9 mouse cellular contexts compared by ENCODE assay signal in genomic region chr2:30242509-30242908, GRCm38 (mm10). TPM values are rescaled to one million over a fixed set of nuclear protein-coding genes. Genes with fewer than 3 reads are reported as not detected.
DNase-seq lines count a peak whose midpoint lies in the region; ATAC-seq and TF ChIP-seq lines count a peak whose summit lies in the region.
"Had no signal": no experiment of that assay in that cellular context is flagged by ENCODE, and none has a peak within 500 bp of the region (broad histone marks: within the 10 kb centered on the region; RNA-seq: fewer than 3 reads in every experiment).

No protein-coding gene starts in this region.

- peak; percentile 36; the same call in 1 of the 2 replicates for TF ChIP-seq EP300 in liver, postnatal 0 days (IDR thresholded peaks at IDR 0.05; ENCODE audit: low read depth)

- H3K9ac ChIP-seq in hindbrain, embryonic 15.5 days, result no peak overlapping the region
- no peak overlapping the region for H3K9ac ChIP-seq in liver, postnatal 0 days (replicated peaks)

- peak; percentile 50; the same call in 1 of the 2 replicates for ATAC-seq in cerebellum, adult (ENCODE audit: insufficient number of reproducible peaks, low FRiP score, low TSS enrichment)
- no peak for ATAC-seq in hindbrain, embryonic 15.5 days (ENCODE audit: low FRiP score, low read depth)
- ATAC-seq in liver, postnatal 0 days, result peak; percentile 49

- peaks cover 24% of the 10 kb centered on the region for H3K36me3 ChIP-seq in hindbrain, embryonic 15.5 days
- H3K36me3 ChIP-seq in liver, postnatal 0 days (replicated peaks; ENCODE audit: insufficient read depth, low read length), result peaks cover 43% of the 10 kb centered on the region

- no peak overlapping the region for H3K4me3 ChIP-seq in hindbrain, embryonic 15.5 days
- H3K4me3 ChIP-seq in liver, postnatal 0 days (ENCODE audit: low read depth, low read length), result no peak overlapping the region
- H3K4me3 ChIP-seq: erythroblast, embryonic 14.5 days had no signal

- no peak for DNase-seq in cerebellum, postnatal 4 days (ENCODE audit: low spot score in 2 of 2)
- peak; percentile 94 for DNase-seq in ZHBTc4 (ENCODE audit: low read depth, low spot score)
- peak; percentile 32 for DNase-seq in embryo, embryonic 9.5 days (ENCODE audit: extremely low spot score)
- peak; percentile 45 for DNase-seq in liver, postnatal 0 days
- DNase-seq in MN1 (ENCODE audit: low spot score), result no peak
- no peak for DNase-seq in testis, postnatal 14 days (ENCODE audit: low spot score)

- H3K27ac ChIP-seq in hindbrain, embryonic 15.5 days (replicated peaks), result peak overlapping the region; percentile 18; the same call in 1 of the 2 replicates
- peak overlapping the region; percentile 76 for H3K27ac ChIP-seq in liver, postnatal 0 days (ENCODE audit: low read depth)

- WGBS in hindbrain, embryonic 15.5 days, result 26% methylated on average over 4 of the region's 4 CpGs
- WGBS in liver, postnatal 0 days (ENCODE audit: insufficient replicate concordance), result 65% methylated on average over 4 of the region's 4 CpGs

- no peak overlapping the region for H3K4me2 ChIP-seq in hindbrain, embryonic 15.5 days
- no peak overlapping the region for H3K4me2 ChIP-seq in liver, postnatal 0 days (ENCODE audit: low read depth, low read length)

- peaks cover 33% of the 10 kb centered on the region for H3K4me1 ChIP-seq in hindbrain, embryonic 15.5 days (replicated peaks)
- peaks cover 74% of the 10 kb centered on the region for H3K4me1 ChIP-seq in liver, postnatal 0 days (ENCODE audit: insufficient read depth)

- H3K9me3 ChIP-seq in hindbrain, embryonic 15.5 days, result no peaks in the 10 kb centered on the region
- no peaks in the 10 kb centered on the region for H3K9me3 ChIP-seq in liver, postnatal 0 days (ENCODE audit: low read length)

- no peaks in the 10 kb centered on the region for H3K27me3 ChIP-seq in hindbrain, embryonic 15.5 days
- no peaks in the 10 kb centered on the region for H3K27me3 ChIP-seq in liver, postnatal 0 days (ENCODE audit: insufficient read depth, low read length)

- no peak for TF ChIP-seq CTCF in liver, postnatal 0 days (IDR thresholded peaks at IDR 0.05; ENCODE audit: low read depth)

RNA-seq across cellular contexts. Expression of gene Gm28035, which starts 2.1 kb away (rescaled TPM):
- polyA plus RNA-seq in hindbrain, embryonic 15.5 days (2015; fragmentation: Nextera tagmentation; extraction: Ambion mirVana), result 0.18 and 0.26 TPM in 2 replicates
- polyA plus RNA-seq in liver, postnatal 0 days (2015; fragmentation: Nextera tagmentation; extraction: Ambion mirVana), result 0.14 and 0.18 TPM in 2 replicates
- polyA plus RNA-seq: erythroblast, embryonic 14.5 days had no signal

RNA-seq across cellular contexts. Expression of gene Lrrc8a, which starts 5.0 kb away (rescaled TPM):
- 56.8 and 57.8 TPM in 2 replicates for polyA plus RNA-seq in hindbrain, embryonic 15.5 days (2015; fragmentation: Nextera tagmentation; extraction: Ambion mirVana)
- 18.6 and 20.3 TPM in 2 replicates for polyA plus RNA-seq in liver, postnatal 0 days (2015; fragmentation: Nextera tagmentation; extraction: Ambion mirVana)

RNA-seq across cellular contexts. Expression of gene Phyhd1, which starts 23.5 kb away (rescaled TPM):
- 6.0 and 6.2 TPM in 2 replicates for polyA plus RNA-seq in hindbrain, embryonic 15.5 days (2015; fragmentation: Nextera tagmentation; extraction: Ambion mirVana)
- 19.3 and 23.2 TPM in 2 replicates for polyA plus RNA-seq in liver, postnatal 0 days (2015; fragmentation: Nextera tagmentation; extraction: Ambion mirVana)

RNA-seq across cellular contexts. Expression of gene Kyat1, which starts 36.9 kb away (rescaled TPM):
- 13.3 and 13.8 TPM in 2 replicates for polyA plus RNA-seq in hindbrain, embryonic 15.5 days (2015; fragmentation: Nextera tagmentation; extraction: Ambion mirVana)
- 32.2 and 32.3 TPM in 2 replicates for polyA plus RNA-seq in liver, postnatal 0 days (2015; fragmentation: Nextera tagmentation; extraction: Ambion mirVana)

RNA-seq across cellular contexts. Expression of gene Gm28038, which starts 38.3 kb away (rescaled TPM):
- not detected in 2 replicates for polyA plus RNA-seq in hindbrain, embryonic 15.5 days (2015; fragmentation: Nextera tagmentation; extraction: Ambion mirVana)
- not detected in 2 replicates for polyA plus RNA-seq in liver, postnatal 0 days (2015; fragmentation: Nextera tagmentation; extraction: Ambion mirVana)
- polyA plus RNA-seq: erythroblast, embryonic 14.5 days had no signal

Comparison
In these comparisons a context has a peak if more than half of its experiments do, and no peak if none do; other contexts are left out.
1. DNase-seq: peak in ZHBTc4 (single experiment), embryo, embryonic 9.5 days (single experiment) and liver, postnatal 0 days (single experiment); none in cerebellum, postnatal 4 days (0 of 2), MN1 (single experiment) and testis, postnatal 14 days (single experiment).